14 mouse cellular contexts compared by ENCODE assay signal in the genomic region with DNA sequence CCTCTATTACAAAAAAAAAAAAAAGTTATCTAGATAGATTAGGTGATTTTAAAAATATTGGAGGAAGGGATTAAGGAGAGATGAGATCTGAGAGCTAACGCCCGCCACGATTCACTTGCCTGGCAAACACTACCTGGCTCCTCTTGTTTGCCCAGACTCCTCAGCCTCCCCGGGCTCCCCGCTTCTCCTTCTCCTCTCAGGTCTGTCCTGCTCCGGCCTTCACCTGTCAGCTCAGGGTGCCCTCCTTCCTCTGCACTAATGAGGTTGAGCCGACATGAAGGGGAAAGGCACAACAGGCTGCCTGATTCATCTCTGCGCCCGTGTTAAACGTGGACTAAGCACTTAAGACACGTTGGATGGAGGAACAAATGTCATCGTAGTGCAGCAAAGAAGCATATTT. TPM values are rescaled to one million over a fixed set of nuclear protein-coding genes. Genes with fewer than 3 reads are reported as not detected.
DNase-seq lines count a peak whose midpoint lies in the region; ATAC-seq and TF ChIP-seq lines count a peak whose summit lies in the region.
"Had no signal": no experiment of that assay in that cellular context is flagged by ENCODE, and none has a peak within 500 bp of the region (broad histone marks: within the 10 kb centered on the region; RNA-seq: fewer than 3 reads in every experiment).

No protein-coding gene starts in this region.

- TF ChIP-seq CTCF in kidney, postnatal 0 days (IDR thresholded peaks at IDR 0.05; ENCODE audit: low read depth): no peak
- no peak for TF ChIP-seq CTCF in stomach, postnatal 0 days (IDR thresholded peaks at IDR 0.05; ENCODE audit: low read depth)

- no peak for DNase-seq in kidney, postnatal 0 days (ENCODE audit: low spot score)
- DNase-seq in kidney, postnatal 25 days: no peak
- DNase-seq in testis, postnatal 10 days (ENCODE audit: low spot score): peak; percentile 47
- no peak for DNase-seq in testis, postnatal 14 days (ENCODE audit: low spot score)
- peak; percentile 35 for DNase-seq in stomach, postnatal 0 days (ENCODE audit: low spot score)
- DNase-seq in layer of hippocampus, adult 8-10 months (ENCODE audit: low spot score in 2 of 2): no peak
- DNase-seq: heart, postnatal 14 days; thymus, postnatal 25 days had no signal

- H3K4me1 ChIP-seq in kidney, postnatal 0 days (replicated peaks; ENCODE audit: insufficient read depth, low read length): peaks cover 5% of the 10 kb centered on the region; the same call in 1 of the 2 replicates
- H3K4me1 ChIP-seq in limb, embryonic 13.5 days: peaks cover 13% of the 10 kb centered on the region
- no peaks in the 10 kb centered on the region for H3K4me1 ChIP-seq in stomach, postnatal 0 days (replicated peaks; ENCODE audit: control insufficient read depth, insufficient read depth)

- H3K9me3 ChIP-seq in kidney, postnatal 0 days (replicated peaks; ENCODE audit: low read length): no peaks in the 10 kb centered on the region
- H3K9me3 ChIP-seq in limb, embryonic 13.5 days: no peaks in the 10 kb centered on the region
- no peaks in the 10 kb centered on the region for H3K9me3 ChIP-seq in stomach, postnatal 0 days (ENCODE audit: control insufficient read depth, low read length)
- H3K9me3 ChIP-seq: forebrain, embryonic 13.5 days had no signal

- H3K36me3 ChIP-seq in kidney, postnatal 0 days (ENCODE audit: insufficient read depth, low read length): no peaks in the 10 kb centered on the region
- H3K36me3 ChIP-seq in limb, embryonic 13.5 days: no peaks in the 10 kb centered on the region
- H3K36me3 ChIP-seq in stomach, postnatal 0 days (ENCODE audit: control insufficient read depth, insufficient read depth, low read length): no peaks in the 10 kb centered on the region

- no peak for TF ChIP-seq EP300 in stomach, postnatal 0 days (optimal IDR thresholded peaks at IDR 0.05)

- no peak for ATAC-seq in kidney, postnatal 0 days (replicated peaks; ENCODE audit: low FRiP score, low read depth)
- no peak for ATAC-seq in limb, embryonic 13.5 days (ENCODE audit: low FRiP score, low read depth)
- 0 out of 2 replicates have a peak, but pooled peaks have one; percentile 33 for ATAC-seq in stomach, postnatal 0 days (ENCODE audit: low FRiP score, low TSS enrichment)
- ATAC-seq in cerebellum, adult (ENCODE audit: insufficient number of reproducible peaks, low FRiP score, low TSS enrichment): no peak
- ATAC-seq: forebrain, embryonic 13.5 days; hindbrain, postnatal 0 days; midbrain, embryonic 16.5 days had no signal

- peak overlapping the region; percentile 28; the same call in 1 of the 2 replicates for H3K4me2 ChIP-seq in kidney, postnatal 0 days (ENCODE audit: low read length)
- H3K4me2 ChIP-seq in limb, embryonic 13.5 days (replicated peaks): peak overlapping the region; percentile 46; the same call in 1 of the 2 replicates
- H3K4me2 ChIP-seq in stomach, postnatal 0 days (replicated peaks; ENCODE audit: low read depth): peak overlapping the region; percentile 43
- H3K4me2 ChIP-seq: forebrain, embryonic 13.5 days had no signal

- 58% methylated on average over 12 of the region's 12 CpGs for WGBS in kidney, postnatal 0 days
- 66% methylated on average over 12 of the region's 12 CpGs for WGBS in limb, embryonic 13.5 days
- WGBS in stomach, postnatal 0 days: 49% methylated on average over 12 of the region's 12 CpGs

- H3K27me3 ChIP-seq in kidney, postnatal 0 days (ENCODE audit: insufficient read depth, low read length): no peaks in the 10 kb centered on the region
- H3K27me3 ChIP-seq in limb, embryonic 13.5 days: 0 out of 2 replicates have a peak, but pooled peaks cover 2% of the 10 kb centered on the region
- H3K27me3 ChIP-seq in stomach, postnatal 0 days (ENCODE audit: control insufficient read depth, insufficient read depth, low read length): no peaks in the 10 kb centered on the region
- H3K27me3 ChIP-seq: forebrain, embryonic 13.5 days had no signal

- no peak overlapping the region for H3K27ac ChIP-seq in kidney, postnatal 0 days
- H3K27ac ChIP-seq in limb, embryonic 13.5 days: no peak overlapping the region
- H3K27ac ChIP-seq in stomach, postnatal 0 days (replicated peaks): peak overlapping the region; percentile 89
- H3K27ac ChIP-seq: forebrain, embryonic 13.5 days; hindbrain, postnatal 0 days; macrophage had no signal

- no peak overlapping the region for H3K9ac ChIP-seq in kidney, postnatal 0 days (ENCODE audit: low read depth, low read length)
- no peak overlapping the region for H3K9ac ChIP-seq in limb, embryonic 13.5 days
- H3K9ac ChIP-seq in stomach, postnatal 0 days (ENCODE audit: low read length): peak overlapping the region; percentile 45; the same call in 1 of the 2 replicates
- H3K9ac ChIP-seq: forebrain, embryonic 13.5 days had no signal

- no peak overlapping the region for H3K4me3 ChIP-seq in kidney, postnatal 0 days (replicated peaks; ENCODE audit: low read depth, low read length)
- H3K4me3 ChIP-seq in limb, embryonic 13.5 days: no peak overlapping the region
- peak overlapping the region; percentile 12; the same call in 1 of the 2 replicates for H3K4me3 ChIP-seq in stomach, postnatal 0 days (ENCODE audit: low read depth, low read length)
- H3K4me3 ChIP-seq: forebrain, embryonic 13.5 days had no signal

RNA-seq across cellular contexts. Expression of a gene that starts 13.9 kb away (rescaled TPM):
- polyA plus RNA-seq in kidney, postnatal 0 days (2015; fragmentation: Nextera tagmentation; extraction: Ambion mirVana): 58.7 and 63.4 TPM in 2 replicates
- polyA plus RNA-seq in limb, embryonic 13.5 days (2015; fragmentation: Nextera tagmentation; extraction: Ambion mirVana): 78.4 and 81.8 TPM in 2 replicates
- 42.2 and 49.2 TPM in 2 replicates for polyA plus RNA-seq in stomach, postnatal 0 days (2015; fragmentation: Nextera tagmentation; extraction: Ambion mirVana)
- 10 to 100 TPM; 39.9 to 47.9 (median 43.7) TPM for total RNA-seq in layer of hippocampus, adult 8-10 months (2022)

Comparison
In these comparisons a context has a peak if more than half of its experiments do, and no peak if none do; other contexts are left out.
1. DNase-seq: peak in testis, postnatal 10 days (single experiment) and stomach, postnatal 0 days (single experiment); none in kidney, postnatal 0 days (single experiment), kidney, postnatal 25 days (0 of 2), testis, postnatal 14 days (single experiment) and layer of hippocampus, adult 8-10 months (0 of 2).
2. Peak in every context shown above with its lines, with median percentiles within 50 percentile points of each other: H3K4me2 ChIP-seq.